Mouse (Mus musculus): Measurements from ENCODE around the gene Six1.

- TF ChIP-seq CTCF (IDR thresholded peaks at IDR 0.05; ENCODE audit: low read depth) (no peak), EP300 (optimal IDR thresholded peaks at IDR 0.05) (no peak)
Observed at GRCm38 (mm10) chr12:73041256-73041630, 12.4 kb downstream of the Six1 start.

Measured in stomach, postnatal 0 days (tissue).